Mouse (Mus musculus) neural tube, embryonic 14.5 days (tissue): Measurements from ENCODE around the gene Dvl2. TPM values are rescaled to one million over a fixed set of nuclear protein-coding genes. Genes with fewer than 3 reads are reported as not detected.
"Not testable (repeated sequence)": the region's sequence is repeated elsewhere in the genome, so short reads cannot be mapped to it uniquely, and the experiment has no call there.

Experiments
- ATAC-seq: fragments of 200-750 bp; cut with Nextera tagmentation; 2 replicates; pipeline ENCODE4 v1.8.0; 2017; ENCODE audit warnings: low read depth, mild to moderate bottlenecking, moderate TSS enrichment, moderate library complexity
- H3K27ac ChIP-seq: fragments of 300-500 bp; sonication (generic); 2 replicates; pipeline ENCODE4 v1.5.1; 2014; ENCODE audit warnings: low read depth, mild to moderate bottlenecking, control low read depth, low read length, moderate library complexity, mixed read lengths
- H3K27me3 ChIP-seq: fragments of 300-500 bp; sonication (generic); 2 replicates; pipeline ENCODE4 v1.6.1; 2014; ENCODE audit warnings: low read length; ENCODE audit not compliant: control insufficient read depth, insufficient read depth
- H3K36me3 ChIP-seq: fragments of 300-500 bp; sonication (generic); 2 replicates; pipeline ENCODE4 v1.6.1; 2014; ENCODE audit warnings: low read length, mixed read lengths; ENCODE audit not compliant: control insufficient read depth, insufficient read depth
- H3K4me1 ChIP-seq: fragments of 300-500 bp; sonication (generic); 2 replicates; pipeline ENCODE4 v1.6.1; 2014; ENCODE audit warnings: low read length; ENCODE audit not compliant: control insufficient read depth, insufficient read depth
- H3K4me2 ChIP-seq: fragments of 300-500 bp; sonication (generic); 2 replicates; pipeline ENCODE4 v1.6.1; 2014; ENCODE audit warnings: mild to moderate bottlenecking, low read depth, low read length, control low read depth
- H3K4me3 ChIP-seq: fragments of 300-500 bp; sonication (generic); 2 replicates; pipeline ENCODE4 v1.5.1; 2014; ENCODE audit warnings: low read depth, low read length, control low read depth, mixed read lengths
- H3K9ac ChIP-seq: fragments of 300-500 bp; sonication (generic); replicated peaks from 2 replicates; pipeline ENCODE4 v1.6.1; 2014; ENCODE audit warnings: low read depth, mild to moderate bottlenecking, control low read depth, low read length, mixed read lengths
- H3K9me3 ChIP-seq: fragments of 300-500 bp; sonication (generic); 2 replicates; pipeline ENCODE4 v1.6.1; 2016; ENCODE audit warnings: low read length; ENCODE audit not compliant: control insufficient read depth
- WGBS: fragments of 180-500 bp; shearing (Covaris S2); extraction: QIAGEN DNeasy Blood & Tissue Kit; methylation state at CpG from one replicate; pipeline ENCODE4 v1.1.7; 2014; 5-methylcytosine and 5-hydroxymethylcytosine counted together
- polyA plus RNA-seq: library from polyadenylated mRNA; unstranded; fragments of >200 nt; fragmentation: Nextera tagmentation; extraction: Ambion mirVana; gene quantifications from 2 replicates; pipeline ENCODE4 v1.2.1, GENCODE M21; 2014

Gene Dvl2
- polyA plus RNA-seq = 19.0 and 19.2 TPM in 2 replicates

DNA sequence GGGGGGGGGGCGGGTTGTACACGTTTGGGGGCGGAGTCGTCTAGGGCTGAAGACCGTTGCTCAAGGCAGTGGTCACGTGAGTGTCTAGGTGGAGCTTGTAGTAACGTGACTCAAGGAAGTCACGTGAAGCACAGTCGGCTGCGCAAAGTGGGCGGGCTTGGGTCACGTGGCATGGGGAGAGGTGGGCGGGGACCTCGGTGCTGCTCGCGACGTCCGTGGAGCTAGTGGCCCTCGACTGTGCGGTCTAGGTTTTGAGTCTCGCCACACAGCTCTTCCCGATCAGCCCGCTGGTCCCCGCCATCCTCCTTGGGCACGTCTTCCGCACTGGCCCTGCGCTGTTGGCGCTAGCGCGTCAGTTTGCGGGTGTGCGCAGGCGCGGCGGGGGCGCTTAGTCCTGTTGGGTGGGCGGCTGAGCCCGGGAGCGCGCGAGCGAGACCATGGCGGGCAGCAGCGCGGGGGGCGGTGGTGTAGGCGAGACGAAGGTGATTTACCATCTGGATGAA lies at the start of gene Dvl2:
TSS of gene Dvl2 (plus strand) at position 200 of the 503 bp plus-strand sequence.
- H3K27me3 ChIP-seq = no peaks in the 10 kb centered on the region
- peak within 1 kb of the TSS; percentile 75 for H3K4me3 ChIP-seq
- H3K9me3 ChIP-seq = no peaks in the 10 kb centered on the region
- H3K4me2 ChIP-seq = peak within 1 kb of the TSS; percentile 46
- under 1% methylated on average over 41 of the region's 48 CpGs for WGBS
- peaks cover 35% of the 10 kb centered on the region for H3K4me1 ChIP-seq
- peak within 1 kb of the TSS; percentile 69 for H3K9ac ChIP-seq
- ATAC-seq = peak; percentile 61
- peak within 1 kb of the TSS; percentile 93 for H3K27ac ChIP-seq
- peaks cover 23% of the 10 kb centered on the region for H3K36me3 ChIP-seq

DNA sequence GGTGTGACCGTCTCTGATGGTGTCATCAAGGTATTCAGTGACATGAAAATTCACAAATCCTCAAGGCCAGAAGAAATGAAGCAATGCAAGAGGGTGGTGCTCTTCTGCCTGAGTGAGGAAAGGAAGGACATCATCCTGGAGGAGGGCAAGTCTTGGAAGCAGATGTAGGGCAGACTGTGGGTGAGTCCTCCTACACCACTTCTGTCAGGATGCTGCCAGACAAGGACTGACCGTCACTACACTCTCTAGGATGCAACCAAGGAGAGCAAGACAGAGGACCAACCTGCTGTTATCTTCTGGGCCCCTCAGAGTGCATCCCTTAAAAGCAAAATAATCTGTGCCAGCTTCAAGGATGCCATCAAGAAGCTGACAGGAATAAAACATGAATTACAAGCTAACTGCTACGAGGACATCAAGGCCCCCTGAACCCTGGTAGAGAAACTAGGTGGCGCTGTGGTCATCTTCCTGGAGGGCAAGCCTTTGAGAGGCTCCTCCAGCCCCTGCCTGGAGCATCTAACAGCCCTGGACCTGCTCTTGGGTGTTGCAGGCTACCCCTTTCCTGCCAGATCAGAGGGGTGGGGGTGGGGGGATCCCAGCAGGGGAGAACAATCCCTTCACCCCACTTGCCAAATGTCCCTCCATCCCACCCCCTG lies 49.5 kb upstream of the Dvl2 start:
- no peak overlapping the region for H3K9ac ChIP-seq
- no peak overlapping the region for H3K27ac ChIP-seq
- H3K36me3 ChIP-seq = no peaks in the 10 kb centered on the region
- 44% methylated on average over 4 of the region's 4 CpGs for WGBS
- H3K4me3 ChIP-seq = no peak overlapping the region
- no peak for ATAC-seq
- H3K27me3 ChIP-seq = peaks cover 3% of the 10 kb centered on the region; the same call in 1 of the 2 replicates
- H3K4me1 ChIP-seq = peaks cover 4% of the 10 kb centered on the region; the same call in 1 of the 2 replicates
- no peak overlapping the region for H3K4me2 ChIP-seq
- H3K9me3 ChIP-seq = no peaks in the 10 kb centered on the region

DNA sequence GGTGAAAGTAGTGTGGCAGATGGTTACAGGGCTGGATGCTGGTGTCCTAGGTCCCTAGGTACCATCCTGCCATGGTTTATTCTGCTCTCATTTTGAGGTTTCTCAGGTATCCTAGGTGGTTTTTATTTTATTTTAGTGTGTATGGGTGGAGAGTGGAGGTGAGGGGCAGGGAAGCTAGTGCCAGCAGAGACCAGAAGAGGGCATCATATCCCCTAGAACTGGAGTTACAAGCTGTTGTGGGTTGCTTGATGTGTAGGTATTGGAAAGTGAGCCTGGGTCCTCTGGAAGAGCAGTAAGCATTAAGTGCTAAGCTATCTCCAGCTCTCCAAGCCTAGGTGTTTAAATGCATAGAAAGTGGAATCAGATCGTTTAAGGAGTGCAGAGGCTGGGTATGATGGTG lies 48.1 kb upstream of the Dvl2 start:
- 48% methylated on average over 1 of the region's 1 CpGs for WGBS
- Histone ChIP-seq H3K9me3 (no peaks in the 10 kb centered on the region), H3K4me2 (no peak overlapping the region), H3K27ac (no peak overlapping the region), H3K9ac (no peak overlapping the region), H3K27me3 (peaks cover 3% of the 10 kb centered on the region; the same call in 1 of the 2 replicates), H3K4me1 (peaks cover 4% of the 10 kb centered on the region; the same call in 1 of the 2 replicates), H3K4me3 (no peak overlapping the region), H3K36me3 (no peaks in the 10 kb centered on the region)
- ATAC-seq = no peak

DNA sequence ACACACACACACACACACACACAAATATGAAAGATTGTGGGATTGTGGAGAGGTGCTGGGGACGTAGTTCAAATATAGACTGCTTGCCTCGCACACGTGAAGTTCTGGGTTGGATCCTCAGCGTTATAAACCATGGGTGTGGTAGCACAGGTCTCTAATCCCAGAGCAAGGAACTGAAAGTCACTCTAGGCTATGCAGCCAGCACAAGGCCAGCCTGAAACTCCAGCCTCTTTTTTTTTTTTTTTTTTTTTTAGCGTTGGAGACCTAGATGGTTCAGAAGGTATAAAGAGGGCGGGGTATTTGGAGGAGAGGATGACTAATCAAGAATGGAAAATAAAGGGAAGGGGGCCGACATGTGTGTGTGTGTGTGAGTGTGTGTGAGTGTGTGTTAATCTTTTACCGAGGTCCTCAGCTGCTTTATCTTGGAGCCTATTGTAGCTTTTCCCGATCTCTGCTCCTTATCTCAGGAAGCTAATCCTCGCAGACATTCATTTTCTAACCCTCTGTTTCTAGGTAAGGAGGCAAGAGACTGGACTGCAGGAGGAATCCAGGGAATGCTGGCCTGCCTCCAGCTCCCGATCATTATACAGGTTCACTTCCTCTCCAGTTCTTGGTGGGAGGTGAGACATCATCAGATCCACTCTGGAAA lies 47.0 kb upstream of the Dvl2 start:
- H3K27me3 ChIP-seq = no peaks in the 10 kb centered on the region
- H3K9ac ChIP-seq = no peak overlapping the region
- H3K27ac ChIP-seq = no peak overlapping the region
- ATAC-seq = no peak
- H3K4me2 ChIP-seq = no peak overlapping the region
- H3K4me3 ChIP-seq = no peak overlapping the region
- peaks cover 4% of the 10 kb centered on the region; the same call in 1 of the 2 replicates for H3K4me1 ChIP-seq
- H3K9me3 ChIP-seq = no peaks in the 10 kb centered on the region
- no peaks in the 10 kb centered on the region for H3K36me3 ChIP-seq
- 73% methylated on average over 11 of the region's 11 CpGs for WGBS

DNA sequence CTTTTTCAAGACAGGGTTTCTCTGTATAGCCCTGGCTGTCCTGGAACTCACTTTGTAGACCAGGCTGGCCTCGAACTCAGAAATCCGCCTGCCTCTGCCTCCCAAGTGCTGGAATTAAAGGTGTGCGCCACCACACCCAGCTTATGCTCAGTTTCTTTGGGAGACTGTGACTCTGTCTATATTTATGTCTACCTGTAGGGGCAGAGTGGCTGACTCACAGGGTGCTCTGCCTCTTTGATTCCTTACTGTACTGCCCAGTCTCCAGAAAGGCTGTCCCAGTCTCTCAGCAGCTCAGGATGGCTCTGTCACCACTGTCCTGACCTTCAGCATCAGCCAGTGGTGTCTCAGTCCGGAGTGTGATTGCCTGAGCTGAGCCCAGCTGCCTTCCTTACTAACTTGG lies 44.8 kb upstream of the Dvl2 start:
- not testable (repeated sequence) for H3K27ac ChIP-seq, H3K4me2 ChIP-seq, H3K4me1 ChIP-seq, H3K4me3 ChIP-seq, H3K9ac ChIP-seq, H3K36me3 ChIP-seq, ATAC-seq, H3K27me3 ChIP-seq, H3K9me3 ChIP-seq
- 84% methylated on average over 4 of the region's 4 CpGs for WGBS

DNA sequence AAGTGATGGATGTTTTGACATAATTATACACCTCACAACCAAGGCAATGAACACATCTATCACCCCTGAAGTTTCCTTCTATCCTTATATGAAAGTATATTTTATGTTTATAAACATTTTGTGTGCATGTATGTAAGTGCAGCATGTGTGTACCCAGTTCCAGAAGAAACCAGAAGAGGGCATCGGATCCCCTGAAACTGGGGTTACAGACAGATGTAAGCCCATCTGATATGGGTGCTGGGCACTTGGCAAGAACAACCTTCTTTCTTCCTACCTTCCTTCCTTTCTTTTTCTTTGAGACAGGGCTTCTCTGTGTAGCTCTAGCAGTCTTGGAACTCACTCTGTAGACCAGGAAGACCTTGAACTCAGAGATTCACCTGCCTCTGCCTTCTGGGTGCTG lies 44.2 kb upstream of the Dvl2 start:
- WGBS = 76% methylated on average over 1 of the region's 1 CpGs
- no peak overlapping the region for H3K9ac ChIP-seq
- H3K27me3 ChIP-seq = no peaks in the 10 kb centered on the region
- H3K9me3 ChIP-seq = no peaks in the 10 kb centered on the region
- no peaks in the 10 kb centered on the region for H3K36me3 ChIP-seq
- no peaks in the 10 kb centered on the region for H3K4me1 ChIP-seq
- no peak overlapping the region for H3K4me2 ChIP-seq
- H3K4me3 ChIP-seq = no peak overlapping the region
- no peak for ATAC-seq
- no peak overlapping the region for H3K27ac ChIP-seq

DNA sequence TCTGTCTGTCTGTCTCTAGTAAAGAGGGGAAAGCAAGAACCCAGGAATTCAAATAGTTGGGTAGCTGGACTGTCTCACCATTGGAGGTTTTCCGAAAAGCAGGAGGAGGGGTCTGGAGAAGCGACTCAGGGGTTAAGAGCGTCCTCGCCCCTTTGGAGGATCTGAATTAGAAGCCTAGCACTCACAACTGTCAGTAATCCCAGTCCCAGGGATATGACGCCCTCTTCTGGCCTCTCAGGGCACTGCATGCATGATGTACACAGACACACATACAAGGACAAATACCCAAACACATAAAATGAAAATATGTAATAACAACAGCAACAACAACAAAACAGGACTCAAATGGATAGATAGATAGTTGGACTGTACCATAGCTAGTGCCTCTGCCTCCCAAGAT lies 39.8 kb upstream of the Dvl2 start:
- peaks cover 27% of the 10 kb centered on the region for H3K27me3 ChIP-seq
- H3K4me1 ChIP-seq = peaks cover 5% of the 10 kb centered on the region; the same call in 1 of the 2 replicates
- no peak overlapping the region for H3K9ac ChIP-seq
- WGBS = 34% methylated on average over 5 of the region's 5 CpGs
- H3K4me3 ChIP-seq = no peak overlapping the region
- ATAC-seq = no peak
- H3K9me3 ChIP-seq = no peaks in the 10 kb centered on the region
- no peaks in the 10 kb centered on the region for H3K36me3 ChIP-seq
- no peak overlapping the region for H3K4me2 ChIP-seq
- H3K27ac ChIP-seq = no peak overlapping the region

DNA sequence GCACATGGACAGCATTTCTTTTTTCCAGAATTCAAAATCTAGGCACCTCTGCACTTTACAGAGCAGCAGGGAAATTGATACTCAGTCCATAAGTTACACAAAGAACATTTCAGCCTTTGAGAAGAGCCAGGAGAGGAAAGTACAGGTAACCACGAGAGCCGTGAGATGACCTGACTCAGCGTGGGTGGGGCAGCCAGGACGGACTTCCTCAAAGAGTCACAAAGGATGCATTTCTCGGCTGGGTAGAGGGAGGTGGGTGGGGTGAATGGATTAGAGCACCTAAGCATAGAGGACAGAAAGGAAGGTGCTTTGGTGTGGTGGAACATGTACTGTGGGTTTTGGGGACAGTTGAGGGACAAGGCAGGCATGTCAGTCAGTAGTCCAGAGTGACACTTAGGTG lies 38.6 kb upstream of the Dvl2 start:
- no peak overlapping the region for H3K4me2 ChIP-seq
- no peak overlapping the region for H3K9ac ChIP-seq
- no peak overlapping the region for H3K4me3 ChIP-seq
- H3K36me3 ChIP-seq = no peaks in the 10 kb centered on the region
- peaks cover 9% of the 10 kb centered on the region; the same call in 1 of the 2 replicates for H3K4me1 ChIP-seq
- H3K27me3 ChIP-seq = peaks cover 36% of the 10 kb centered on the region
- no peak for ATAC-seq
- 55% methylated on average over 5 of the region's 5 CpGs for WGBS
- H3K27ac ChIP-seq = no peak overlapping the region
- no peaks in the 10 kb centered on the region for H3K9me3 ChIP-seq

DNA sequence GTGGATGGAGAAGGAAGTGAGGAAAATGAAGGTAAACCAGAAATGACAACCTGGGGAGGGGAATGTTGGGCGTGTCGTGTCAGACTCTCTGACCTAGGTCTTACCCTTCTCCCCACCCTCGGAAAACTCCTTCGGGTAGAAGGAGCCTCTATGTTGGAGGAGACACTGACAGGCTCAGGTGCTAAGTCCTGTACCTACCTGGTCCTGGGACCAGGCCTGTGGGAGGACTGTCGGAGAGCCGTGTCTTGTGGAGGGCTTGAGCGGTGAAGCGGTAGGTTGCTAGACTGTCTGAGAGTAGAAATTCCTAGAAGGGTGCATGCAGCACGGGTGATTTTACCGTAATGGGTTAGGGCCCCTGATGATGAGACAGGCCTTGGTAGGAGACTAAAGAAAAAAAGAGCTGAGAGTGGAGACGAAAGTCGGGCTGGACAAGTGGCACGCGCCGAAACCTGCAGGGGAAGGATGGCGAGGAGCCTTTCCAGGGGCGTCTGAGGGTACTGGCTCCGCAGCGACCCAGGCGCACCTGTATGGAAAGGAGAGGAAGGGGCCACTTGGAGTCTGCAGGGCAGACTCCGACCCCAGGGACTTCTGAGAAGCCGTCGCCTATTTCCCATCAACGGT lies 35.6 kb upstream of the Dvl2 start, which contains the start of gene Cldn7:
TSS of gene Cldn7 (plus strand) at position 130 of the 621 bp plus-strand sequence.
- H3K27ac ChIP-seq = no peak within 1 kb of the TSS
- peaks cover 48% of the 10 kb centered on the region for H3K27me3 ChIP-seq
- H3K36me3 ChIP-seq = peaks cover 14% of the 10 kb centered on the region
- H3K4me2 ChIP-seq = no peak within 1 kb of the TSS
- no peaks in the 10 kb centered on the region for H3K9me3 ChIP-seq
- H3K4me1 ChIP-seq = peaks cover 9% of the 10 kb centered on the region; the same call in 1 of the 2 replicates
- H3K4me3 ChIP-seq = no peak within 1 kb of the TSS; the same call in 1 of the 2 replicates
- ATAC-seq = no peak
- no peak within 1 kb of the TSS for H3K9ac ChIP-seq
- WGBS = 11% methylated on average over 24 of the region's 24 CpGs
